ENCODE assay signal across 18 mouse cellular contexts in genomic region chr2:112881805-112882204, GRCm38 (mm10).
A peak's percentile ranks its signal among the peaks of the same experiment; 100 is the strongest.
DNase-seq lines count a peak whose midpoint lies in the region; ATAC-seq lines count a peak whose summit lies in the region.
"Had no signal": no experiment of that assay in that cellular context is flagged by ENCODE, and none has a peak within 500 bp of the region (broad histone marks: within the 10 kb centered on the region; RNA-seq: fewer than 3 reads in every experiment).

No protein-coding gene starts in this region.

- no peaks in the 10 kb centered on the region for H3K36me3 ChIP-seq in hindbrain, embryonic 14.5 days (replicated peaks; ENCODE audit: control insufficient read depth, insufficient read depth)
- no peaks in the 10 kb centered on the region for H3K36me3 ChIP-seq in hindbrain, embryonic 12.5 days
- H3K36me3 ChIP-seq in neural tube, embryonic 15.5 days: no peaks in the 10 kb centered on the region
- H3K36me3 ChIP-seq: embryonic facial prominence, embryonic 13.5 days; heart, embryonic 13.5 days; intestine, embryonic 15.5 days had no signal

- H3K9me3 ChIP-seq in hindbrain, embryonic 14.5 days (ENCODE audit: control insufficient read depth, low read length): no peaks in the 10 kb centered on the region
- no peaks in the 10 kb centered on the region for H3K9me3 ChIP-seq in hindbrain, embryonic 12.5 days (replicated peaks)
- no peaks in the 10 kb centered on the region for H3K9me3 ChIP-seq in neural tube, embryonic 15.5 days (replicated peaks)
- H3K9me3 ChIP-seq: embryonic facial prominence, embryonic 13.5 days; forebrain, embryonic 13.5 days; heart, embryonic 13.5 days; intestine, embryonic 15.5 days had no signal

- ATAC-seq in hindbrain, embryonic 14.5 days (ENCODE audit: low FRiP score): peak; percentile 54; the same call in 1 of the 2 replicates
- ATAC-seq in hindbrain, embryonic 12.5 days (ENCODE audit: low FRiP score): no peak
- ATAC-seq in neural tube, embryonic 15.5 days (ENCODE audit: low FRiP score): no peak
- ATAC-seq: forebrain, embryonic 13.5 days; forebrain, postnatal 0 days; intestine, embryonic 15.5 days had no signal

- no peaks in the 10 kb centered on the region for H3K4me1 ChIP-seq in hindbrain, embryonic 14.5 days (replicated peaks; ENCODE audit: control insufficient read depth, insufficient read depth, low read length)
- H3K4me1 ChIP-seq in hindbrain, embryonic 12.5 days: no peaks in the 10 kb centered on the region
- peaks cover 3% of the 10 kb centered on the region; the same call in 1 of the 2 replicates for H3K4me1 ChIP-seq in neural tube, embryonic 15.5 days
- H3K4me1 ChIP-seq: embryonic facial prominence, embryonic 13.5 days; forebrain, embryonic 13.5 days; heart, embryonic 13.5 days; intestine, embryonic 15.5 days had no signal

- H3K4me2 ChIP-seq in hindbrain, embryonic 14.5 days (replicated peaks): no peak overlapping the region
- no peak overlapping the region for H3K4me2 ChIP-seq in hindbrain, embryonic 12.5 days (replicated peaks)
- no peak overlapping the region for H3K4me2 ChIP-seq in neural tube, embryonic 15.5 days
- H3K4me2 ChIP-seq: embryonic facial prominence, embryonic 13.5 days; forebrain, embryonic 13.5 days; heart, embryonic 13.5 days; intestine, embryonic 15.5 days had no signal

- no peak overlapping the region for H3K27ac ChIP-seq in hindbrain, embryonic 14.5 days
- H3K27ac ChIP-seq in hindbrain, embryonic 12.5 days: no peak overlapping the region
- no peak overlapping the region for H3K27ac ChIP-seq in neural tube, embryonic 15.5 days (replicated peaks)
- H3K27ac ChIP-seq: embryonic facial prominence, embryonic 13.5 days; forebrain, embryonic 13.5 days; heart, embryonic 13.5 days; intestine, embryonic 15.5 days had no signal

- no peaks in the 10 kb centered on the region for H3K27me3 ChIP-seq in hindbrain, embryonic 14.5 days (ENCODE audit: control insufficient read depth, insufficient read depth, low read length)
- no peaks in the 10 kb centered on the region for H3K27me3 ChIP-seq in hindbrain, embryonic 12.5 days
- no peaks in the 10 kb centered on the region for H3K27me3 ChIP-seq in neural tube, embryonic 15.5 days (replicated peaks)
- H3K27me3 ChIP-seq: embryonic facial prominence, embryonic 13.5 days; forebrain, embryonic 13.5 days; heart, embryonic 13.5 days; intestine, embryonic 15.5 days had no signal

- H3K4me3 ChIP-seq in hindbrain, embryonic 14.5 days (replicated peaks; ENCODE audit: low read length): no peak overlapping the region
- no peak overlapping the region for H3K4me3 ChIP-seq in hindbrain, embryonic 12.5 days
- no peak overlapping the region for H3K4me3 ChIP-seq in neural tube, embryonic 15.5 days (replicated peaks)
- H3K4me3 ChIP-seq: embryonic facial prominence, embryonic 13.5 days; forebrain, embryonic 13.5 days; heart, embryonic 13.5 days; intestine, embryonic 15.5 days had no signal

- DNase-seq in hindbrain, embryonic 14.5 days (ENCODE audit: low spot score): no peak
- peak; percentile 87 for DNase-seq in brain, adult 2 months (ENCODE audit: low read depth, low spot score)
- peak; percentile 28 for DNase-seq in cerebellum, adult 11-12 months
- peak; percentile 85 for DNase-seq in cerebellum, adult 9-10 months
- no peak for DNase-seq in retina, postnatal 1 day
- DNase-seq in gastrocnemius, postnatal 4 days (ENCODE audit: low spot score in 2 of 2): no peak
- DNase-seq: adrenal gland, adult 8-10 months; adrenal gland, postnatal 36 days; forebrain, postnatal 0 days; gastrocnemius, postnatal 14 days; heart, postnatal 4 days; kidney, adult 18-20 months had no signal

- 80% methylated on average over 2 of the region's 2 CpGs for WGBS in hindbrain, embryonic 14.5 days
- 87% methylated on average over 2 of the region's 2 CpGs for WGBS in hindbrain, embryonic 12.5 days
- WGBS in neural tube, embryonic 15.5 days: 82% methylated on average over 2 of the region's 2 CpGs

- no peak overlapping the region for H3K9ac ChIP-seq in hindbrain, embryonic 14.5 days
- H3K9ac ChIP-seq in hindbrain, embryonic 12.5 days: no peak overlapping the region
- H3K9ac ChIP-seq in neural tube, embryonic 15.5 days (replicated peaks): no peak overlapping the region
- H3K9ac ChIP-seq: embryonic facial prominence, embryonic 13.5 days; forebrain, embryonic 13.5 days; forebrain, postnatal 0 days; heart, embryonic 13.5 days; intestine, embryonic 15.5 days had no signal

Comparison
In these comparisons a context has a peak if more than half of its experiments do, and no peak if none do; other contexts are left out.
1. DNase-seq: peak in brain, adult 2 months (single experiment), cerebellum, adult 11-12 months (single experiment) and cerebellum, adult 9-10 months (single experiment); none in hindbrain, embryonic 14.5 days (single experiment), retina, postnatal 1 day (single experiment) and gastrocnemius, postnatal 4 days (0 of 2).